Mouse (Mus musculus): ENCODE results near the gene Bmpr2. TPM values are rescaled to one million over a fixed set of nuclear protein-coding genes. Genes with fewer than 3 reads are reported as not detected.
"Not testable (repeated sequence)": the region's sequence is repeated elsewhere in the genome, so short reads cannot be mapped to it uniquely, and the experiment has no call there.

Gene Bmpr2
- polyA plus RNA-seq, 1 experiment from 2014 or later = 12.7 TPM

GRCm38 (mm10) chr1:59749047-59749446 is 14.2 kb upstream of the Bmpr2 start:
- no peak for ATAC-seq (replicated peaks; ENCODE audit: insufficient number of reproducible peaks, low FRiP score, low TSS enrichment)
- Histone ChIP-seq H3K27ac (ENCODE audit: low read depth, low read length) (no peak overlapping the region), H3K36me3 (ENCODE audit: control insufficient read depth, insufficient read depth, low read length) (no peaks in the 10 kb centered on the region), H3K9me3 (replicated peaks; ENCODE audit: control insufficient read depth, low read length) (no peaks in the 10 kb centered on the region), H3K4me3 (ENCODE audit: low read depth, low read length) (no peak overlapping the region), H3K27me3 (ENCODE audit: control insufficient read depth, insufficient read depth, low read length) (no peaks in the 10 kb centered on the region), H3K4me2 (no peak overlapping the region), H3K4me1 (ENCODE audit: control insufficient read depth, insufficient read depth, low read length) (no peaks in the 10 kb centered on the region), H3K9ac (ENCODE audit: low read depth, low read length) (no peak overlapping the region)
- 59% methylated on average over 2 of the region's 2 CpGs for WGBS (ENCODE audit: insufficient replicate concordance)

GRCm38 (mm10) chr1:59749724-59750123 is 13.5 kb upstream of the Bmpr2 start:
- not testable (repeated sequence) for H3K9me3 ChIP-seq (replicated peaks; ENCODE audit: control insufficient read depth, low read length); ATAC-seq (replicated peaks; ENCODE audit: insufficient number of reproducible peaks, low FRiP score, low TSS enrichment); H3K4me3 ChIP-seq (ENCODE audit: low read depth, low read length); H3K27me3 ChIP-seq (ENCODE audit: control insufficient read depth, insufficient read depth, low read length); H3K36me3 ChIP-seq (ENCODE audit: control insufficient read depth, insufficient read depth, low read length); H3K27ac ChIP-seq (ENCODE audit: low read depth, low read length); H3K4me1 ChIP-seq (ENCODE audit: control insufficient read depth, insufficient read depth, low read length); H3K9ac ChIP-seq (ENCODE audit: low read depth, low read length); H3K4me2 ChIP-seq
- 63% methylated on average over 5 of the region's 5 CpGs for WGBS (ENCODE audit: insufficient replicate concordance)

GRCm38 (mm10) chr1:59755298-59755697 is 7.9 kb upstream of the Bmpr2 start:
- WGBS (ENCODE audit: insufficient replicate concordance) = 72% methylated on average over 1 of the region's 1 CpGs
- Histone ChIP-seq H3K27me3 (ENCODE audit: control insufficient read depth, insufficient read depth, low read length) (no peaks in the 10 kb centered on the region), H3K4me1 (ENCODE audit: control insufficient read depth, insufficient read depth, low read length) (no peaks in the 10 kb centered on the region), H3K27ac (ENCODE audit: low read depth, low read length) (no peak overlapping the region), H3K36me3 (ENCODE audit: control insufficient read depth, insufficient read depth, low read length) (no peaks in the 10 kb centered on the region), H3K4me3 (ENCODE audit: low read depth, low read length) (no peak overlapping the region), H3K4me2 (no peak overlapping the region), H3K9me3 (replicated peaks; ENCODE audit: control insufficient read depth, low read length) (no peaks in the 10 kb centered on the region), H3K9ac (ENCODE audit: low read depth, low read length) (no peak overlapping the region)
- no peak for ATAC-seq (replicated peaks; ENCODE audit: insufficient number of reproducible peaks, low FRiP score, low TSS enrichment)

GRCm38 (mm10) chr1:59758325-59758724 is 4.9 kb upstream of the Bmpr2 start:
- Histone ChIP-seq H3K4me2 (no peak overlapping the region), H3K4me3 (ENCODE audit: low read depth, low read length) (no peak overlapping the region), H3K4me1 (ENCODE audit: control insufficient read depth, insufficient read depth, low read length) (no peaks in the 10 kb centered on the region), H3K9me3 (replicated peaks; ENCODE audit: control insufficient read depth, low read length) (no peaks in the 10 kb centered on the region), H3K36me3 (ENCODE audit: control insufficient read depth, insufficient read depth, low read length) (no peaks in the 10 kb centered on the region), H3K27me3 (ENCODE audit: control insufficient read depth, insufficient read depth, low read length) (no peaks in the 10 kb centered on the region), H3K27ac (ENCODE audit: low read depth, low read length) (no peak overlapping the region), H3K9ac (ENCODE audit: low read depth, low read length) (no peak overlapping the region)
- ATAC-seq (replicated peaks; ENCODE audit: insufficient number of reproducible peaks, low FRiP score, low TSS enrichment) = no peak
- 71% methylated on average over 1 of the region's 1 CpGs for WGBS (ENCODE audit: insufficient replicate concordance)

GRCm38 (mm10) chr1:59762208-59762607 is 992 bp upstream of the Bmpr2 start:
- peak overlapping the region; percentile 86 for H3K9ac ChIP-seq (ENCODE audit: low read depth, low read length)

GRCm38 (mm10) chr1:59762651-59763163 is 493 bp upstream of the Bmpr2 start:
- Histone ChIP-seq H3K27me3 (ENCODE audit: control insufficient read depth, insufficient read depth, low read length) (no peaks in the 10 kb centered on the region), H3K4me3 (ENCODE audit: low read depth, low read length) (peak overlapping the region; percentile 66), H3K9ac (ENCODE audit: low read depth, low read length) (peak overlapping the region; percentile 86), H3K36me3 (ENCODE audit: control insufficient read depth, insufficient read depth, low read length) (no peaks in the 10 kb centered on the region), H3K9me3 (replicated peaks; ENCODE audit: control insufficient read depth, low read length) (no peaks in the 10 kb centered on the region), H3K27ac (ENCODE audit: low read depth, low read length) (peak overlapping the region; percentile 91), H3K4me2 (peak overlapping the region; percentile 92), H3K4me1 (ENCODE audit: control insufficient read depth, insufficient read depth, low read length) (no peaks in the 10 kb centered on the region)
- under 1% methylated on average over 44 of the region's 44 CpGs for WGBS (ENCODE audit: insufficient replicate concordance)
- ATAC-seq (replicated peaks; ENCODE audit: insufficient number of reproducible peaks, low FRiP score, low TSS enrichment) = peak; percentile 60

More at GRCm38 (mm10) chr1:59762208-59762607, 992 bp upstream of the Bmpr2 start:
- Histone ChIP-seq H3K27ac (ENCODE audit: low read depth, low read length) (peak overlapping the region; percentile 91), H3K4me2 (peak overlapping the region; percentile 92), H3K9me3 (replicated peaks; ENCODE audit: control insufficient read depth, low read length) (no peaks in the 10 kb centered on the region), H3K27me3 (ENCODE audit: control insufficient read depth, insufficient read depth, low read length) (no peaks in the 10 kb centered on the region), H3K4me3 (ENCODE audit: low read depth, low read length) (peak overlapping the region; percentile 66), H3K36me3 (ENCODE audit: control insufficient read depth, insufficient read depth, low read length) (no peaks in the 10 kb centered on the region), H3K4me1 (ENCODE audit: control insufficient read depth, insufficient read depth, low read length) (no peaks in the 10 kb centered on the region)
- 7% methylated on average over 10 of the region's 10 CpGs for WGBS (ENCODE audit: insufficient replicate concordance)
- ATAC-seq (replicated peaks; ENCODE audit: insufficient number of reproducible peaks, low FRiP score, low TSS enrichment) = no peak

GRCm38 (mm10) chr1:59763781-59764251 is 616 bp downstream of the Bmpr2 start:
- H3K4me2 ChIP-seq = peak overlapping the region; percentile 92
- H3K9me3 ChIP-seq (replicated peaks; ENCODE audit: control insufficient read depth, low read length) = no peaks in the 10 kb centered on the region
- no peaks in the 10 kb centered on the region for H3K27me3 ChIP-seq (ENCODE audit: control insufficient read depth, insufficient read depth, low read length)
- H3K9ac ChIP-seq (ENCODE audit: low read depth, low read length) = peak overlapping the region; percentile 86
- H3K4me3 ChIP-seq (ENCODE audit: low read depth, low read length) = peak overlapping the region; percentile 66
- peak overlapping the region; percentile 91 for H3K27ac ChIP-seq (ENCODE audit: low read depth, low read length)
- H3K4me1 ChIP-seq (ENCODE audit: control insufficient read depth, insufficient read depth, low read length) = no peaks in the 10 kb centered on the region
- WGBS (ENCODE audit: insufficient replicate concordance) = under 1% methylated on average over 54 of the region's 55 CpGs
- ATAC-seq (replicated peaks; ENCODE audit: insufficient number of reproducible peaks, low FRiP score, low TSS enrichment) = peak; percentile 51
- 0 out of 2 replicates have a peak, but pooled peaks cover 4% of the 10 kb centered on the region for H3K36me3 ChIP-seq (ENCODE audit: control insufficient read depth, insufficient read depth, low read length)

GRCm38 (mm10) chr1:59764407-59764971 is 1.3 kb downstream of the Bmpr2 start:
- Histone ChIP-seq H3K9me3 (replicated peaks; ENCODE audit: control insufficient read depth, low read length) (no peaks in the 10 kb centered on the region), H3K4me2 (peak overlapping the region; percentile 92), H3K27ac (ENCODE audit: low read depth, low read length) (peak overlapping the region; percentile 91), H3K4me1 (ENCODE audit: control insufficient read depth, insufficient read depth, low read length) (no peaks in the 10 kb centered on the region), H3K36me3 (ENCODE audit: control insufficient read depth, insufficient read depth, low read length) (0 out of 2 replicates have a peak, but pooled peaks cover 4% of the 10 kb centered on the region), H3K4me3 (ENCODE audit: low read depth, low read length) (peak overlapping the region; percentile 66), H3K27me3 (ENCODE audit: control insufficient read depth, insufficient read depth, low read length) (no peaks in the 10 kb centered on the region), H3K9ac (ENCODE audit: low read depth, low read length) (peak overlapping the region; percentile 86)
- WGBS (ENCODE audit: insufficient replicate concordance) = under 1% methylated on average over 27 of the region's 27 CpGs
- ATAC-seq (replicated peaks; ENCODE audit: insufficient number of reproducible peaks, low FRiP score, low TSS enrichment) = no peak

GRCm38 (mm10) chr1:59765279-59765678 is 2.1 kb downstream of the Bmpr2 start:
- no peaks in the 10 kb centered on the region for H3K27me3 ChIP-seq (ENCODE audit: control insufficient read depth, insufficient read depth, low read length)
- H3K9me3 ChIP-seq (replicated peaks; ENCODE audit: control insufficient read depth, low read length) = no peaks in the 10 kb centered on the region
- no peak overlapping the region for H3K27ac ChIP-seq (ENCODE audit: low read depth, low read length)
- H3K4me1 ChIP-seq (ENCODE audit: control insufficient read depth, insufficient read depth, low read length) = no peaks in the 10 kb centered on the region
- ATAC-seq (replicated peaks; ENCODE audit: insufficient number of reproducible peaks, low FRiP score, low TSS enrichment) = no peak
- WGBS (ENCODE audit: insufficient replicate concordance) = 2% methylated on average over 4 of the region's 4 CpGs
- H3K4me2 ChIP-seq = peak overlapping the region; percentile 74
- no peak overlapping the region for H3K9ac ChIP-seq (ENCODE audit: low read depth, low read length)
- H3K36me3 ChIP-seq (ENCODE audit: control insufficient read depth, insufficient read depth, low read length) = 0 out of 2 replicates have a peak, but pooled peaks cover 4% of the 10 kb centered on the region
- H3K4me3 ChIP-seq (ENCODE audit: low read depth, low read length) = peak overlapping the region; percentile 66

Data from heart, embryonic 11.5 days (tissue).